Mouse (Mus musculus) small intestine, adult 2 months (tissue): Measurements from ENCODE around the gene Gorasp1.

ENCODE experiments used
- CTCF ChIP-seq: fragments of 200-500 bp; IDR thresholded peaks from 2 replicates; pipeline ENCODE4 v1.5.1; 2012; ENCODE audit warnings: low read depth, mild to moderate bottlenecking, control low read depth, inconsistent platforms, low read length, moderate library complexity, mixed read lengths; ENCODE audit not compliant: insufficient replicate concordance, insufficient read length; ENCODE audit errors: extremely low read depth
- POLR2A ChIP-seq: fragments of 200-500 bp; IDR thresholded peaks from 2 replicates; pipeline ENCODE4 v1.6.1; 2012; ENCODE audit warnings: low read depth, mild to moderate bottlenecking, control low read depth, inconsistent platforms, low read length, moderate library complexity

GRCm38 (mm10) chr9:119913087-119913838 lies 24.1 kb downstream of the Gorasp1 start:
- TF ChIP-seq CTCF (no peak), POLR2A (no peak)
